Mouse (Mus musculus): Measurements from ENCODE around the gene Prr22. TPM values are rescaled to one million over a fixed set of nuclear protein-coding genes. Genes with fewer than 3 reads are reported as not detected.
A peak's percentile ranks its signal among the peaks of the same experiment; 100 is the strongest.

The Prr22 gene
- polyA plus RNA-seq, 1 experiment: not detected

GRCm38 (mm10) chr17:56740118-56740787 lies 29.8 kb upstream of the Prr22 start:
- Histone ChIP-seq H3K4me3 (ENCODE audit: insufficient read depth, low read length) (no peak overlapping the region), H3K27ac (ENCODE audit: insufficient read depth, low read length) (no peak overlapping the region), H3K4me1 (ENCODE audit: control insufficient read depth, insufficient read depth, low read length) (no peaks in the 10 kb centered on the region)
- TF ChIP-seq CTCF (IDR thresholded peaks at IDR 0.05; ENCODE audit: borderline replicate concordance, insufficient read depth, low read length) (no peak), POLR2A (IDR thresholded peaks at IDR 0.05; ENCODE audit: low read depth, low read length) (no peak)

DNA sequence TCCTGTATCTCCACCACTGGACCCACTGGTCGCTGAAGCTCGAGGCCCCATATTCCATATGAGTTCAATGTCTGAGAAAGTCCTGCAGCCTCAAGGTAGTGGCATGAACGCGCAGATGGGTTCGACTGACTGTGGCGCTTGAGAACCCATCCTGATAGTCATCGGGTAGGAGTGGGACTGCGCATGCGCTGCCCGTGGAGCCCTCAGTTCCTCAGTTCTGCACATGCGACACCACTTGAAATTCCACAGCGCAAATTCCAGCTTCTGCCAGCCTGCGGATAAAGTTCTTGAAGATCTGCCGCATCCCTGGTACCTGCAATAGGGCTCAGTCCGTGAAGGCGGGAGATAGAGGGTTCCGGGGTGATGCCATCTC lies 29.3 kb upstream of the Prr22 start:
- Histone ChIP-seq H3K27ac (ENCODE audit: insufficient read depth, low read length) (no peak overlapping the region), H3K4me1 (ENCODE audit: control insufficient read depth, insufficient read depth, low read length) (no peaks in the 10 kb centered on the region), H3K4me3 (ENCODE audit: insufficient read depth, low read length) (no peak overlapping the region)
- TF ChIP-seq POLR2A (IDR thresholded peaks at IDR 0.05; ENCODE audit: low read depth, low read length) (no peak), CTCF (IDR thresholded peaks at IDR 0.05; ENCODE audit: borderline replicate concordance, insufficient read depth, low read length) (no peak)

GRCm38 (mm10) chr17:56744173-56744572 lies 25.9 kb upstream of the Prr22 start:
- Histone ChIP-seq H3K27ac (ENCODE audit: insufficient read depth, low read length) (no peak overlapping the region), H3K4me3 (ENCODE audit: insufficient read depth, low read length) (no peak overlapping the region), H3K4me1 (ENCODE audit: control insufficient read depth, insufficient read depth, low read length) (no peaks in the 10 kb centered on the region)
- TF ChIP-seq POLR2A (IDR thresholded peaks at IDR 0.05; ENCODE audit: low read depth, low read length): no peak
- no peak for TF ChIP-seq CTCF (IDR thresholded peaks at IDR 0.05; ENCODE audit: borderline replicate concordance, insufficient read depth, low read length)

GRCm38 (mm10) chr17:56751404-56752072 lies 18.5 kb upstream of the Prr22 start:
- H3K27ac ChIP-seq (ENCODE audit: insufficient read depth, low read length): no peak overlapping the region
- H3K4me3 ChIP-seq (ENCODE audit: insufficient read depth, low read length): no peak overlapping the region
- H3K4me1 ChIP-seq (ENCODE audit: control insufficient read depth, insufficient read depth, low read length): no peaks in the 10 kb centered on the region
- TF ChIP-seq CTCF (IDR thresholded peaks at IDR 0.05; ENCODE audit: borderline replicate concordance, insufficient read depth, low read length): no peak

DNA sequence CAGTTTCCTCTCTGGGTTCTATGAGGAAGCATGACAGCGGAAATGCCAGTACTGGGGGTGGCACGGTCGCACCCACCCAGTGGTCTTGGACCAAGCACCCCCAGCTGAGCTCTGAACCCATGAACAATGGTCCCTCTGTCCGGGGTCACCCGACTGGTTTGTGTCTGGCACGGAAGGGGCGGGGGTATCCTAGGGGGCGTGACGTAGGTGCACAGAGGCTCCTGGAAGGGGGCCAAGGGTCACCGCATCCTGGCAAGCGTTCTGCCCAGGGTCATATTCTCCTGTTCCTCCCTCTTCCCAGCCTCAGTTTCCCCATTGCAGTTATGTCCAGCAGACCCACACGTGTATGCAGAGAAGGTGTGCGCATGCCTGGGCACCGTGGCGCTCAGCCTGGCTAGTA lies 16.6 kb upstream of the Prr22 start:
- Histone ChIP-seq H3K27ac (ENCODE audit: insufficient read depth, low read length) (no peak overlapping the region), H3K4me3 (ENCODE audit: insufficient read depth, low read length) (no peak overlapping the region), H3K4me1 (ENCODE audit: control insufficient read depth, insufficient read depth, low read length) (no peaks in the 10 kb centered on the region)
- TF ChIP-seq POLR2A (IDR thresholded peaks at IDR 0.05; ENCODE audit: low read depth, low read length) (no peak), CTCF (IDR thresholded peaks at IDR 0.05; ENCODE audit: borderline replicate concordance, insufficient read depth, low read length) (no peak)

DNA sequence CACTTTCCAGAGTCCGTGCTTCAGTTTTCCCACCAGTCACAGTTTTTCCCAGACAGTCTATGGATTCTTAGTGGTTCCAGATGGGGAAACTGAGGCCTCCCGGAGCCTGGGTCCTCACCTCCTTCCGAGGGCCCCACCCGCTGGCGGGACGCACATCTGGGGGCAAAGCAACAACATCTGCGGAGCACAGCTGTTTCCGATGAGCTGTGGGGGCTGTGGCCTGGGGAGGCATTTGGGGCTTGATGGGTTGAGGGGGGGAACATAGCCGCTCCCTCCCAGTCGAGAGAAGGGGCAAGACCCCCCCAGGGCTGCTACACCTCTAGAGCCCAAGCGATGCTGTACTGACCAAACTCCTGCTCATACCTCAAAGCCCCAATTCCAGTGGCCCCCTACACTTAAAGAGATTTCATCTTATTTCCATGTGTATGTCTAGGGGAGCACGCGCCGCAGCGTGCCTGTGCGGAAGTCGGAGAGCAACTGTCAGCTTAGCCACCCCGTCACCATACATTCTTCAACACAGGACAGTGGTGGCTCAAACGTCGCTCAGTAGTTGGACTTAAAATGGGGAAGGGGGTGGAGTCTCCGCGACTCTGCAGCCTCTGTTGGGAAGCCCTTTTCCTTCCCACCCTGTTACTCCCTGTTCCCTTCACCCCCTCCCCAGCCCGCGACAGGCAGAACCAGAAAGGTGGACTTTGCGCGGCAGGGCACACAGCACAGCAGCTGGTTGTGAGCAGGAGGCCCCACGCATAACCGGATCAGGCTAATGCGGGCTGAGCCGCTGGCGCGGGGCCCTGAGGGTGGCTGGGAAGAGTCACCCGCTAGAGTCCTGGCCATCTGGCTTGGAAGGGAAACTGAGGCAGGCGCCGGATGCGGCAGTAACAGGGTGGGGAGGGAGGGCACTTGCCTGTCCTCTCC lies 15.5 kb upstream of the Prr22 start:
- no peak overlapping the region for H3K4me3 ChIP-seq (ENCODE audit: insufficient read depth, low read length)
- no peak overlapping the region for H3K27ac ChIP-seq (ENCODE audit: insufficient read depth, low read length)
- TF ChIP-seq CTCF (IDR thresholded peaks at IDR 0.05; ENCODE audit: borderline replicate concordance, insufficient read depth, low read length) (no peak), POLR2A (IDR thresholded peaks at IDR 0.05; ENCODE audit: low read depth, low read length) (no peak)
- no peaks in the 10 kb centered on the region for H3K4me1 ChIP-seq (ENCODE audit: control insufficient read depth, insufficient read depth, low read length)

DNA sequence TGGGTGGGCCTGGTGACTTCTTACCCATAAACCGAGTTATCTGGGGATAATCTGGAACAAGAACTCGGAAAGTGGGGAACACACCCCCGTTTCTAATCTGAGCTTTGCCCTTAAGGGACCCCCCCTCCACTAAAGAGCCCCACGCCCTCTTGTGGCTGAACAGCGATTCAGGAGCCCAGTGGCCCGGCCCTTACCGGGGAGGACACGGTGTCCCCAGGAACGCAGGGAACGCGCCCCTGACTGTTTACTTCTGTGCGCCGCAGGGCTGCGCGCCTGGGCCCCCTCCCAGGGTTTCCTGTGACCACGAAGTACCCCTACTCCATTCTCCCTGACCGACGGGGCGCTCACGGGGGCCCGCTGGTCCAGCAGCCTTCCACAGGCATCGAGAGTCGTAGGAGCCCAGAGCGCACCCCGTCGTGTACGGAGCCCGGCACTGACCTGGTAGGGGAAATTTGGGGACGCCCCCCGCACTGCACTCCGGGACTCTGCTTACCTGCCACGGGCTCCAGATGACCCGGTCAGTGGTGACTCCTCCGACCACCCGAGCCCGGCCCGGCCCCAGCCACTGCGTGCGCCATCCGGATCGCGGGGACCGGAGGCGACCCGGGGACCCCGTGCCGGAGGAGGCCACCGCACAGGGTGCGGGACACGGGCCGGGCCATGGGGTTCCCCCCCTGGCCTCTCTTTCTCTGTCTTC lies 13.2 kb upstream of the Prr22 start:
- TF ChIP-seq CTCF (IDR thresholded peaks at IDR 0.05; ENCODE audit: borderline replicate concordance, insufficient read depth, low read length) (no peak), POLR2A (IDR thresholded peaks at IDR 0.05; ENCODE audit: low read depth, low read length) (no peak)
- H3K27ac ChIP-seq (ENCODE audit: insufficient read depth, low read length): no peak overlapping the region
- no peaks in the 10 kb centered on the region for H3K4me1 ChIP-seq (ENCODE audit: control insufficient read depth, insufficient read depth, low read length)
- H3K4me3 ChIP-seq (ENCODE audit: insufficient read depth, low read length): 0 out of 2 replicates have a peak overlapping the region, but pooled peaks have one; percentile 3

- Histone ChIP-seq H3K4me1 (ENCODE audit: control insufficient read depth, insufficient read depth, low read length) (no peaks in the 10 kb centered on the region; the same call in 1 of the 2 replicates), H3K27ac (ENCODE audit: insufficient read depth, low read length) (no peak within 1 kb of the TSS), H3K4me3 (ENCODE audit: insufficient read depth, low read length) (0 out of 2 replicates have a peak within 1 kb of the TSS, but pooled peaks have one; percentile 3)
- TF ChIP-seq CTCF (IDR thresholded peaks at IDR 0.05; ENCODE audit: borderline replicate concordance, insufficient read depth, low read length) (no peak), POLR2A (IDR thresholded peaks at IDR 0.05; ENCODE audit: low read depth, low read length) (peak; percentile 46)
Measured at GRCm38 (mm10) chr17:56757416-56758123, 12.5 kb upstream of the Prr22 start, which contains the start of gene Nrtn. Nrtn (minus strand) TSS chr17:56757530.

- H3K27ac ChIP-seq (ENCODE audit: insufficient read depth, low read length): no peak overlapping the region
- no peak overlapping the region for H3K4me3 ChIP-seq (ENCODE audit: insufficient read depth, low read length)
- TF ChIP-seq CTCF (IDR thresholded peaks at IDR 0.05; ENCODE audit: borderline replicate concordance, insufficient read depth, low read length) (no peak), POLR2A (IDR thresholded peaks at IDR 0.05; ENCODE audit: low read depth, low read length) (no peak)
- no peaks in the 10 kb centered on the region; the same call in 1 of the 2 replicates for H3K4me1 ChIP-seq (ENCODE audit: control insufficient read depth, insufficient read depth, low read length)
Measured at GRCm38 (mm10) chr17:56758132-56758531, 11.9 kb upstream of the Prr22 start.
